ENCODE assay signal across 13 mouse cellular contexts in the genomic region with DNA sequence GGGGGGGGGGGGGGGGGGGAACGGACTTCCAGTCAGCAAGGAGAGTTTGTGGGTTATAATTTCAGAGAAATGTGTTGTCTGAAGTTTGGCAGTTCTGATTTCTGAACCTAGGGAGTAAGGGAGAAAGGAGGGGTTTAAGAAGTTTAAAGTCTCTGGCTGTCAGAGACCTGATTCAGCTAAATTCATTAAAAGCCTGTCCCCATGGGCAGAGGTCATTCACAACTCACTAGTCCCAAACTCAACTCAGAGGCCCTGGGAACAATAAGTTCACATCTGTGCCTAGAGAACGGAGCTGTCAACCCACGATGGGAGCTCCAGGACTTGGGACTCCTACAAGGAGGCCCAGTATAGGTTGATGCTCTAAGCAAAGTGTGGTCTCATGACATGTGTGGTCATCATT. TPM values are rescaled to one million over a fixed set of nuclear protein-coding genes. Genes with fewer than 3 reads are reported as not detected.
DNase-seq lines count a peak whose midpoint lies in the region; ATAC-seq lines count a peak whose summit lies in the region.
"Had no signal": no experiment of that assay in that cellular context is flagged by ENCODE, and none has a peak within 500 bp of the region (broad histone marks: within the 10 kb centered on the region; RNA-seq: fewer than 3 reads in every experiment).

No protein-coding gene starts in this region.

- H3K9me3 ChIP-seq in heart, embryonic 13.5 days = no peaks in the 10 kb centered on the region
- no peaks in the 10 kb centered on the region for H3K9me3 ChIP-seq in lung, embryonic 16.5 days (ENCODE audit: control insufficient read depth, low read length)
- no peaks in the 10 kb centered on the region for H3K9me3 ChIP-seq in hindbrain, embryonic 14.5 days (ENCODE audit: control insufficient read depth, low read length)
- H3K9me3 ChIP-seq in midbrain, embryonic 13.5 days = no peaks in the 10 kb centered on the region
- H3K9me3 ChIP-seq in liver, embryonic 11.5 days (ENCODE audit: control insufficient read depth, low read length) = no peaks in the 10 kb centered on the region

- peak overlapping the region; percentile 56 for H3K4me2 ChIP-seq in heart, embryonic 13.5 days
- H3K4me2 ChIP-seq in lung, embryonic 16.5 days (ENCODE audit: low read depth, low read length) = peak overlapping the region; percentile 87
- peak overlapping the region; percentile 15; the same call in 1 of the 2 replicates for H3K4me2 ChIP-seq in hindbrain, embryonic 14.5 days (replicated peaks)
- H3K4me2 ChIP-seq in midbrain, embryonic 13.5 days (replicated peaks) = peak overlapping the region; percentile 7
- H3K4me2 ChIP-seq in liver, embryonic 11.5 days = no peak overlapping the region

- peak overlapping the region; percentile 62 for H3K9ac ChIP-seq in heart, embryonic 13.5 days
- no peak overlapping the region for H3K9ac ChIP-seq in lung, embryonic 16.5 days (ENCODE audit: low read length)
- no peak overlapping the region for H3K9ac ChIP-seq in hindbrain, embryonic 14.5 days
- no peak overlapping the region; the same call in 1 of the 2 replicates for H3K9ac ChIP-seq in midbrain, embryonic 13.5 days (replicated peaks)
- no peak overlapping the region for H3K9ac ChIP-seq in liver, embryonic 11.5 days (ENCODE audit: low read depth, low read length)

- no peak for DNase-seq in heart, postnatal 36 days
- DNase-seq in lung, adult 18-20 months = no peak
- no peak for DNase-seq in hindbrain, embryonic 14.5 days (ENCODE audit: low spot score)
- no peak for DNase-seq in liver, embryonic 11.5 days (ENCODE audit: low spot score)
- DNase-seq in gastrocnemius, postnatal 14 days = no peak
- DNase-seq: cerebellum, adult 11-12 months; liver; thymus, adult 18-20 months had no signal

- H3K36me3 ChIP-seq in heart, embryonic 13.5 days = no peaks in the 10 kb centered on the region
- H3K36me3 ChIP-seq in lung, embryonic 16.5 days (ENCODE audit: control insufficient read depth, insufficient read depth, low read length) = 0 out of 2 replicates have a peak, but pooled peaks cover 2% of the 10 kb centered on the region
- H3K36me3 ChIP-seq in hindbrain, embryonic 14.5 days (replicated peaks; ENCODE audit: control insufficient read depth, insufficient read depth) = no peaks in the 10 kb centered on the region
- H3K36me3 ChIP-seq in midbrain, embryonic 13.5 days = no peaks in the 10 kb centered on the region
- H3K36me3 ChIP-seq in liver, embryonic 11.5 days (ENCODE audit: control insufficient read depth, insufficient read depth, low read length) = no peaks in the 10 kb centered on the region

- ATAC-seq in heart, embryonic 13.5 days (ENCODE audit: extremely low read depth, insufficient number of reproducible peaks, low FRiP score, low TSS enrichment) = no peak
- ATAC-seq in lung, embryonic 16.5 days (ENCODE audit: low read depth) = no peak
- no peak for ATAC-seq in hindbrain, embryonic 14.5 days (ENCODE audit: low FRiP score)
- no peak for ATAC-seq in midbrain, embryonic 13.5 days
- ATAC-seq in liver, embryonic 11.5 days (replicated peaks; ENCODE audit: low FRiP score) = no peak

- H3K27ac ChIP-seq in heart, embryonic 13.5 days (replicated peaks) = peak overlapping the region; percentile 25; the same call in 1 of the 2 replicates
- H3K27ac ChIP-seq in lung, embryonic 16.5 days (ENCODE audit: low read length) = no peak overlapping the region
- no peak overlapping the region for H3K27ac ChIP-seq in hindbrain, embryonic 14.5 days
- H3K27ac ChIP-seq in midbrain, embryonic 13.5 days = no peak overlapping the region
- H3K27ac ChIP-seq in liver, embryonic 11.5 days (ENCODE audit: low read depth, low read length) = no peak overlapping the region

- intact Hi-C loops in heart, postnatal 36 days (cut with DNase I) = loop anchor here (2.0 kb wide), 1 partner anchor 39 kb away; no protein-coding TSS in a partner anchor
- intact Hi-C loops in gastrocnemius, postnatal 14 days (cut with DNase I; ENCODE audit: low total_unique reads) = no loop called here

- H3K27me3 ChIP-seq in heart, embryonic 13.5 days (replicated peaks) = peaks cover 88% of the 10 kb centered on the region
- peaks cover 11% of the 10 kb centered on the region for H3K27me3 ChIP-seq in lung, embryonic 16.5 days (ENCODE audit: control insufficient read depth, insufficient read depth, low read depth, low read length)
- peaks cover 33% of the 10 kb centered on the region for H3K27me3 ChIP-seq in hindbrain, embryonic 14.5 days (ENCODE audit: control insufficient read depth, insufficient read depth, low read length)
- H3K27me3 ChIP-seq in midbrain, embryonic 13.5 days = peaks cover 40% of the 10 kb centered on the region
- peaks cover 38% of the 10 kb centered on the region for H3K27me3 ChIP-seq in liver, embryonic 11.5 days (replicated peaks; ENCODE audit: control insufficient read depth, insufficient read depth, low read length)

- peaks cover 32% of the 10 kb centered on the region for H3K4me1 ChIP-seq in heart, embryonic 13.5 days
- peaks cover 11% of the 10 kb centered on the region; the same call in 1 of the 2 replicates for H3K4me1 ChIP-seq in lung, embryonic 16.5 days (replicated peaks; ENCODE audit: control insufficient read depth, insufficient read depth, low read length)
- H3K4me1 ChIP-seq in hindbrain, embryonic 14.5 days (replicated peaks; ENCODE audit: control insufficient read depth, insufficient read depth, low read length) = peaks cover 24% of the 10 kb centered on the region; the same call in 1 of the 2 replicates
- peaks cover 36% of the 10 kb centered on the region for H3K4me1 ChIP-seq in midbrain, embryonic 13.5 days (replicated peaks)
- 0 out of 2 replicates have a peak, but pooled peaks cover 2% of the 10 kb centered on the region for H3K4me1 ChIP-seq in liver, embryonic 11.5 days (replicated peaks; ENCODE audit: control insufficient read depth, insufficient read depth, low read length)

- H3K4me3 ChIP-seq in heart, embryonic 13.5 days = peak overlapping the region; percentile 4
- peak overlapping the region; percentile 22 for H3K4me3 ChIP-seq in lung, embryonic 16.5 days (ENCODE audit: low read length)
- H3K4me3 ChIP-seq in hindbrain, embryonic 14.5 days (replicated peaks; ENCODE audit: low read length) = no peak overlapping the region
- H3K4me3 ChIP-seq in midbrain, embryonic 13.5 days (replicated peaks) = no peak overlapping the region
- H3K4me3 ChIP-seq in liver, embryonic 11.5 days (ENCODE audit: low read depth, low read length) = no peak overlapping the region

- WGBS in heart, embryonic 13.5 days = 49% methylated on average over 2 of the region's 3 CpGs
- 47% methylated on average over 3 of the region's 3 CpGs for WGBS in lung, embryonic 16.5 days
- 25% methylated on average over 3 of the region's 3 CpGs for WGBS in hindbrain, embryonic 14.5 days
- WGBS in midbrain, embryonic 13.5 days = 16% methylated on average over 3 of the region's 3 CpGs
- 47% methylated on average over 3 of the region's 3 CpGs for WGBS in liver, embryonic 11.5 days

RNA-seq across cellular contexts. Expression of a gene that starts 3.5 kb away (rescaled TPM):
- polyA plus RNA-seq in heart, embryonic 13.5 days (2015; fragmentation: Nextera tagmentation; extraction: Ambion mirVana) = 1.2 and 1.7 TPM in 2 replicates
- 10 to 100 TPM; 53.1 to 71.5 TPM for total RNA-seq in heart, postnatal 36 days (2021)
- polyA plus RNA-seq in lung, embryonic 16.5 days (2015; fragmentation: Nextera tagmentation; extraction: Ambion mirVana) = 5.1 and 5.4 TPM in 2 replicates
- polyA plus RNA-seq in hindbrain, embryonic 14.5 days (2014; fragmentation: Nextera tagmentation; extraction: Ambion mirVana) = 0.63 and 0.67 TPM in 2 replicates
- 0.61 and 0.83 TPM in 2 replicates for polyA plus RNA-seq in midbrain, embryonic 13.5 days (2015; fragmentation: Nextera tagmentation; extraction: Ambion mirVana)
- polyA plus RNA-seq in liver, embryonic 11.5 days (2014; fragmentation: Nextera tagmentation; extraction: Ambion mirVana) = 1.1 and 1.3 TPM in 2 replicates
- 1 to 10 TPM; 1.6 to 2.2 TPM for total RNA-seq in gastrocnemius, postnatal 14 days (2021)
- total RNA-seq: CH12.LX; megakaryocyte progenitor cell, adult 5-6 weeks had no signal

Comparison
In these comparisons a context has a peak if more than half of its experiments do, and no peak if none do; other contexts are left out.
1. H3K4me3 ChIP-seq: peak in heart, embryonic 13.5 days (single experiment) and lung, embryonic 16.5 days (single experiment); none in hindbrain, embryonic 14.5 days (single experiment), midbrain, embryonic 13.5 days (single experiment) and liver, embryonic 11.5 days (single experiment).